Mouse (Mus musculus) midbrain, embryonic 16.5 days (tissue): Measurements from ENCODE around the gene Fads6. TPM values are rescaled to one million over a fixed set of nuclear protein-coding genes. Genes with fewer than 3 reads are reported as not detected.

ENCODE experiments used
- ATAC-seq: fragments of 200-750 bp; cut with Nextera tagmentation; 2 replicates; pipeline ENCODE4 v1.8.0; 2017; ENCODE audit warnings: moderate TSS enrichment
- H3K27ac ChIP-seq: fragments of 300-500 bp; sonication (generic); 2 replicates; pipeline ENCODE4 v1.5.1; 2014; ENCODE audit warnings: mild to moderate bottlenecking, low read length, mixed read lengths
- H3K27me3 ChIP-seq: fragments of 300-500 bp; sonication (generic); 2 replicates; pipeline ENCODE4 v1.6.1; 2014; ENCODE audit warnings: low read depth, low read length, mixed read lengths; ENCODE audit not compliant: control insufficient read depth, insufficient read depth
- H3K36me3 ChIP-seq: fragments of 300-500 bp; sonication (generic); 2 replicates; pipeline ENCODE4 v1.6.1; 2014; ENCODE audit warnings: mild to moderate bottlenecking, low read length, moderate library complexity, mixed read lengths; ENCODE audit not compliant: control insufficient read depth, insufficient read depth
- H3K4me1 ChIP-seq: fragments of 300-500 bp; sonication (generic); 2 replicates; pipeline ENCODE4 v1.6.1; 2014; ENCODE audit warnings: mild to moderate bottlenecking, low read length, mixed read lengths; ENCODE audit not compliant: control insufficient read depth, insufficient read depth
- H3K4me2 ChIP-seq: fragments of 300-500 bp; sonication (generic); 2 replicates; pipeline ENCODE4 v1.6.1; 2014; ENCODE audit warnings: mild to moderate bottlenecking, low read length, mixed read lengths
- H3K4me3 ChIP-seq: fragments of 300-500 bp; sonication (generic); 2 replicates; pipeline ENCODE4 v1.5.1; 2014; ENCODE audit warnings: low read depth, mild to moderate bottlenecking, low read length, moderate library complexity, mixed read lengths
- H3K9ac ChIP-seq: fragments of 300-500 bp; sonication (generic); 2 replicates; pipeline ENCODE4 v1.6.1; 2014; ENCODE audit warnings: low read depth, low read length, mixed read lengths
- H3K9me3 ChIP-seq: fragments of 300-500 bp; sonication (generic); replicated peaks from 2 replicates; pipeline ENCODE4 v1.6.1; 2014; ENCODE audit warnings: mild to moderate bottlenecking, low read length, mixed read lengths; ENCODE audit not compliant: control insufficient read depth, poor library complexity, severe bottlenecking
- WGBS: fragments of 180-500 bp; shearing (Covaris S2); extraction: QIAGEN DNeasy Blood & Tissue Kit; methylation state at CpG from one replicate; pipeline ENCODE4 v1.1.7; 2014; 5-methylcytosine and 5-hydroxymethylcytosine counted together
- polyA plus RNA-seq: library from polyadenylated mRNA; unstranded; fragments of >200 nt; fragmentation: Nextera tagmentation; extraction: Ambion mirVana; gene quantifications from 2 replicates; pipeline ENCODE4 v1.2.1, GENCODE M21; 2015

Gene Fads6
- polyA plus RNA-seq, 1 experiment from 2014 or later = 1.4 TPM

- 85% methylated on average over 12 of the region's 12 CpGs for WGBS
- no peak overlapping the region for H3K27ac ChIP-seq
These were observed 13.4 kb downstream of the Fads6 start for GRCm38 (mm10) chr11:115283891-115284620.

GRCm38 (mm10) chr11:115283486-115283765 is 14.0 kb downstream of the Fads6 start:
- Histone ChIP-seq H3K27me3 (no peaks in the 10 kb centered on the region), H3K36me3 (no peaks in the 10 kb centered on the region), H3K9ac (no peak overlapping the region), H3K27ac (no peak overlapping the region), H3K4me3 (no peak overlapping the region), H3K4me1 (peaks cover 3% of the 10 kb centered on the region; the same call in 1 of the 2 replicates), H3K4me2 (no peak overlapping the region), H3K9me3 (no peaks in the 10 kb centered on the region)
- no peak for ATAC-seq
- WGBS = 71% methylated on average over 9 of the region's 9 CpGs

More at GRCm38 (mm10) chr11:115283891-115284620, 13.4 kb downstream of the Fads6 start:
- Histone ChIP-seq H3K36me3 (no peaks in the 10 kb centered on the region), H3K27me3 (no peaks in the 10 kb centered on the region), H3K9ac (no peak overlapping the region), H3K4me1 (peaks cover 3% of the 10 kb centered on the region; the same call in 1 of the 2 replicates), H3K9me3 (no peaks in the 10 kb centered on the region), H3K4me3 (no peak overlapping the region), H3K4me2 (no peak overlapping the region)
- ATAC-seq = no peak

GRCm38 (mm10) chr11:115282723-115283485 is 14.6 kb downstream of the Fads6 start:
- WGBS = 84% methylated on average over 8 of the region's 8 CpGs
- Histone ChIP-seq H3K4me3 (no peak overlapping the region), H3K9ac (no peak overlapping the region), H3K9me3 (no peaks in the 10 kb centered on the region), H3K4me2 (no peak overlapping the region), H3K36me3 (no peaks in the 10 kb centered on the region), H3K27ac (no peak overlapping the region), H3K4me1 (peaks cover 7% of the 10 kb centered on the region; the same call in 1 of the 2 replicates), H3K27me3 (no peaks in the 10 kb centered on the region)
- peak; percentile 59 for ATAC-seq

- Histone ChIP-seq H3K9me3 (no peaks in the 10 kb centered on the region), H3K36me3 (no peaks in the 10 kb centered on the region), H3K27ac (peak overlapping the region; percentile 55), H3K9ac (no peak overlapping the region), H3K4me2 (no peak overlapping the region), H3K4me1 (peaks cover 11% of the 10 kb centered on the region; the same call in 1 of the 2 replicates), H3K27me3 (no peaks in the 10 kb centered on the region), H3K4me3 (no peak overlapping the region)
- 79% methylated on average over 8 of the region's 8 CpGs for WGBS
- peak; percentile 43; the same call in 1 of the 2 replicates for ATAC-seq
These were observed 15.2 kb downstream of the Fads6 start for GRCm38 (mm10) chr11:115282295-115282694.

- Histone ChIP-seq H3K9me3 (no peaks in the 10 kb centered on the region), H3K4me3 (no peak overlapping the region), H3K36me3 (no peaks in the 10 kb centered on the region), H3K9ac (no peak overlapping the region), H3K27ac (no peak overlapping the region), H3K4me2 (no peak overlapping the region), H3K27me3 (no peaks in the 10 kb centered on the region), H3K4me1 (peaks cover 23% of the 10 kb centered on the region)
- no peak for ATAC-seq
- WGBS = 84% methylated on average over 1 of the region's 1 CpGs
These were observed 17.7 kb downstream of the Fads6 start for GRCm38 (mm10) chr11:115279726-115280125.

- peaks cover 23% of the 10 kb centered on the region for H3K4me1 ChIP-seq
- H3K4me3 ChIP-seq = no peak overlapping the region
- H3K36me3 ChIP-seq = no peaks in the 10 kb centered on the region
- H3K27me3 ChIP-seq = no peaks in the 10 kb centered on the region
- no peaks in the 10 kb centered on the region for H3K9me3 ChIP-seq
- no peak overlapping the region for H3K9ac ChIP-seq
- no peak for ATAC-seq
- peak overlapping the region; percentile 62; the same call in 1 of the 2 replicates for H3K4me2 ChIP-seq
- 65% methylated on average over 6 of the region's 6 CpGs for WGBS
- H3K27ac ChIP-seq = no peak overlapping the region
These were observed 19.3 kb downstream of the Fads6 start for GRCm38 (mm10) chr11:115278176-115278575.

GRCm38 (mm10) chr11:115277604-115277975 is 19.9 kb downstream of the Fads6 start:
- Histone ChIP-seq H3K4me3 (peak overlapping the region; percentile 56), H3K4me1 (peaks cover 23% of the 10 kb centered on the region), H3K4me2 (peak overlapping the region; percentile 62), H3K9ac (peak overlapping the region; percentile 71), H3K27me3 (no peaks in the 10 kb centered on the region), H3K36me3 (no peaks in the 10 kb centered on the region), H3K27ac (peak overlapping the region; percentile 88), H3K9me3 (no peaks in the 10 kb centered on the region)
- WGBS = 22% methylated on average over 7 of the region's 7 CpGs
- no peak for ATAC-seq

- Histone ChIP-seq H3K4me2 (peak within 1 kb of the TSS; percentile 71), H3K4me3 (peak within 1 kb of the TSS; percentile 56), H3K9me3 (no peaks in the 10 kb centered on the region), H3K27me3 (no peaks in the 10 kb centered on the region), H3K36me3 (peaks cover 1% of the 10 kb centered on the region; the same call in 1 of the 2 replicates), H3K9ac (peak within 1 kb of the TSS; percentile 83), H3K4me1 (peaks cover 23% of the 10 kb centered on the region), H3K27ac (peak within 1 kb of the TSS; percentile 88)
- ATAC-seq = peak; percentile 96
- under 1% methylated on average over 42 of the region's 42 CpGs for WGBS
These were observed 20.5 kb downstream of the Fads6 start, which contains the start of gene Fdxr for GRCm38 (mm10) chr11:115276780-115277603. TSS of gene Fdxr (minus strand) at chr11:115277050.
